Mouse (Mus musculus): Measurements from ENCODE around the gene Cradd. TPM values are rescaled to one million over a fixed set of nuclear protein-coding genes. Genes with fewer than 3 reads are reported as not detected.
A peak's percentile ranks its signal among the peaks of the same experiment; 100 is the strongest.

The Cradd gene
- polyA plus RNA-seq, 3 experiments from 2014 or later = 20.8 to 32.2 (median 28.9) TPM

- no peak for ATAC-seq
Measured at GRCm38 (mm10) chr10:95269151-95269550, 54.8 kb downstream of the Cradd start.

DNA sequence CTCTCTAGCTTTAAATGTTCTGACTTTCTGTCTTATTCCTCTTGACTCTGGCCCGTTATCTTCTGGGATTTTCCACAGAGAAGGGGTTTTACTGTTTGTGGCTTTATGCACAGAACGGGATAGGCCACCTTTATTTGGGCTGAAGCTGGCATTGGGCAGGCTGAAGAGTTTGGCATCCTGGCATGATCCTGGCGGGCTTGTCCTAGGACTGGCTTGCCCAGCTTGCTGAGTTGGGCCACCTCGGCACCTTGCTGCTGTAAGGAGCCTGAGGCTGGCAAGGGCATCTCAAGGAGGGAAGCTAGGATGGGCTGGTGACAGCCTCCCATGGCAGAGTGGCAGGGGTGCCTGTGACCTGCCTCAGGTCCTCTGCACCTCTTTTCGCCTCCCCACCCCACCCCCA, 55.6 kb downstream of the Cradd start:
- no peak for ATAC-seq

- no peak for ATAC-seq
Measured at GRCm38 (mm10) chr10:95266983-95267382, 57.0 kb downstream of the Cradd start.

- peak; percentile 12 for ATAC-seq
Measured at GRCm38 (mm10) chr10:95266041-95266762, 57.7 kb downstream of the Cradd start.

- ATAC-seq = no peak
Measured at GRCm38 (mm10) chr10:95265576-95265975, 58.4 kb downstream of the Cradd start.

DNA sequence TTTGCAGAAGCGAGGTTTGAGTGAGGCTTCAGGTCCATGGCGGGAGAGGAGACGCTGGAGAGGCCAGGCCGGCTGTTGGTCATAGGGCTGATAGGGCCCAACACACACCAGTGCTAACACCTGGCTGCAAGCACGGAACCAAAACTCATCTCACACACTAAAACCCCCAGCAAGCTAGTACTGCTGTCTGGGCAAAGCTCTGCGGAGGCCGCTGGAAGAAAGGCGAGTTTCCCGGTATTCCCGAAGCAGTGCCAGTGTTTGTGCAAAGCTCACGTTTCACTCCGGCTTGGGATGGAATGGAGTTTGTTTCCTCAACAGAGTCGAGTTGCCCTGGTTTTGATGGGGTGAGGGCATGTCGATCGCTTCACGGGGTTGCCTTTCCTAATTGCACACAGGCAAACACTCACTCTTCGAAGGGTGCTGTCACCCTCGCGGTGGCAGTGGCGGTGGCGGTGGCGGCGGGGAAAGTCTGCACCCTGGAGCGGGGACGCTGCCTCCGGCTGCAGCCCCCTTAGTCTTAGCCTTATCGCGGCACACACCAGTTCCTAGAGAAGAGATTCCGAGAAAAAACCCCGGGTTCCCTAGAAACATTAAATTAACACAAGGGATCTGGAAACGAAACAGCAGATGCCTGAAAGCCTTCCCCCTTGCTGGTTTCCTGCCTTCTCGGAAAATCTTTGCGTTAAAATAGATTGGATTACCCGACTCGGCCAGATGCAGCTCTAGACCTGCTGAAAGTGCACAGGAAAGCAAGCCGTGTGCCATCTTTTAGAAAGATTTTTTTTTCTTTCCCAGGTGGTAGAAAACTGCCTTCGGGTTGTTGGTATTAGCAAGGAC, 59.2 kb downstream of the Cradd start:
- ATAC-seq = no peak

DNA sequence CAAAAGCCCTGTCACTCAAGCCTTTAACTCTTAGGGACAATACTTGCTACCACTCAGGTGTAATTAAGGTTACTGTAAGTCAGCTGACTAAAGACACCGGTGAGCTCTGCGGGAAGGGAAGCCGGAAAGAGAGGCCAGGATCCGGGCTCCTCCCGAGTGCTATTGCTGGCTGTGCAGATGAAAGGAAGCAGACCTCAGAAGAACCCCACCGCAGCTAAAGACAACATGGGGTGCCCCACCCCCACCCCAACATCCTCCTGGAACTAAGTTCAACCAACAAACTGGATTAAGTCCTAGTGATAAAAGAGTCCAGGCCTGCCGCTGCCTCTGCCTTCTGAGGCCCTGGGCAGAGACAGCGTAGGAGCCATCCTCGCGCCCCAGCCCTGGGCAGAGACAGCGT, 61.5 kb downstream of the Cradd start:
- peak; percentile 75 for ATAC-seq

GRCm38 (mm10) chr10:95261279-95261678, 62.7 kb downstream of the Cradd start:
- ATAC-seq = peak; percentile 48

- ATAC-seq = no peak
Measured at GRCm38 (mm10) chr10:95260420-95260819, 63.5 kb downstream of the Cradd start.

- no peak for ATAC-seq
Measured at GRCm38 (mm10) chr10:95258471-95259155, 65.3 kb downstream of the Cradd start.

DNA sequence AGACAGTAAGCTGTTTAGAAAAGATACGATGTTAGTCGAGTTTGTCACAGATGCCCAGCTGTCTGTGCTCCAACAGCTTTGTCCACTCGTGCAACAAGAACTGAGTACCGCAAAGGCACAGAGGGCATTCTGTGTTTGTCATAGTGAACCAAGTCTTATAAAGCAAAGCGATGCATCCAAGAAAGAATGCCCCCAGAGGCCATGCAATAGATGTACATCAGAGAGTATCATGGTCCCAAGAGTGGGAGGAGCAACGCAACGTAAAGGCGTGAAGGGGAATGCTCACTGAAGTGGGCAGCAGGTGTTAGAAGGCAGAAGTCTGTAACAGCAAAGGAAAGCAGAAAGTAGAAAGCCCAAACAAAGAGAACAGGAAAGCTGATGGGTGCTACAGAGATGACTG, 66.0 kb downstream of the Cradd start:
- peak; percentile 10 for ATAC-seq

DNA sequence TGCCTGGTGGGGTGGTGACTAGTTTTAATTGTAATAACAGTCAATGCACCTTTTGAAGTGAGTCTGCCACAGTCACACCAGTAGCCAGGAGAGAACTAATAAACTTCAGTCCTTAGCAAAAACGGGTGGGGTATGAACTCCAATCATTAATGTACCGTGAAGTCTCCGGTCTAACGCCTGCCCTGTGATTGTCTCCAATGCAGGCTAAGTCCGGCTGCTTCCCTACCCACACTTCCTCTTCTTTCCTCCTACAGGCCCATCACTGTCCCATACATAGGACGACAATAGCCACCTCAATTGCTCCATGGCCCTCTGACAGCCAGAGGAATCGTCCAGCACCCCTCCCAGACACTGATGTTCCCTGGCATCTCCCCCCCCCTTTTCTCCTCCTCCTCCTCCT, 67.8 kb downstream of the Cradd start:
- ATAC-seq = no peak

- no peak for ATAC-seq
Measured at GRCm38 (mm10) chr10:95255018-95255680, 68.8 kb downstream of the Cradd start.

- ATAC-seq = no peak
Measured at GRCm38 (mm10) chr10:95254453-95255001, 69.4 kb downstream of the Cradd start.

- no peak for ATAC-seq
Measured at GRCm38 (mm10) chr10:95254046-95254445, 69.9 kb downstream of the Cradd start.

DNA sequence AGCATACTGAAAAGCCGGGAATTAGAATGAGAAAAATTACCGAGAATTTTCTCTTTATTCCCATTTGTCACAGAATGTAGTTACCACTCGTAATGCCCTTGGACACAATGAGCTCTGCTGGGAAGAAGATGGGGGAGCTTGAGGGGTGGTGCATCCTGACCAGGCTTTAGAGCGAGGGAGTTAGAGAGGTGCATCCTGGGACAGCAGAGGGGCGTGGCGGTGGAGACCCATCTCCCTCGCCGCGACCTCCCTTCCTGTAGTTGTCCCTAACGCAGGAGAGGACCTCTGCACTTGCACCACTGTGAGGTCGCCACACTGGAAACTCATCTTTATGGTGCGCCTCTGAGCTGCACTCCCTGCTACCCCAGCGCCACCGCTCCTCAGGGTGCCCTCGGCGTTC, 72.3 kb downstream of the Cradd start:
- ATAC-seq = no peak

DNA sequence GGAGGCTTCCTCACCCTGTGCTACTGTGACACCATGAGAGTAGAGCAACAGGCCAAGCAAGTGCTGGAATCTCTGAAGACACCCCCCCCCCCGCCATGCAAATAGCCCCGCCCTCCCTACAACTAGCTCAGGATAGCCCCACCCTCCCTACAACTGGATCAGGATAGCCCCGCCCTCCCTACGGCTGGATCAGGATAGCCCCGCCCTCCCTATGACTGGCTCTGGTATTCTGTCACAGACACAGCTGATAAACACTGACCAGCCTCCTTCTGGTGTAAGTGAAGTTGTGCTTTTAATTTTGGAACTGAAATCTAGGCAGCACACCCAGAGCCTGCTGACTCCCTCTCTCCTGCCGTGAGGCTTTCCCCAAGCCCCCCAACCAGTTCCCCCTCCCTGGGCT, 75.6 kb downstream of the Cradd start:
- ATAC-seq = no peak

- no peak for ATAC-seq
Measured at GRCm38 (mm10) chr10:95246696-95247095, 77.2 kb downstream of the Cradd start.

GRCm38 (mm10) chr10:95245680-95245982, 78.3 kb downstream of the Cradd start:
- no peak for ATAC-seq

GRCm38 (mm10) chr10:95244961-95245679, 78.8 kb downstream of the Cradd start:
- ATAC-seq = no peak

DNA sequence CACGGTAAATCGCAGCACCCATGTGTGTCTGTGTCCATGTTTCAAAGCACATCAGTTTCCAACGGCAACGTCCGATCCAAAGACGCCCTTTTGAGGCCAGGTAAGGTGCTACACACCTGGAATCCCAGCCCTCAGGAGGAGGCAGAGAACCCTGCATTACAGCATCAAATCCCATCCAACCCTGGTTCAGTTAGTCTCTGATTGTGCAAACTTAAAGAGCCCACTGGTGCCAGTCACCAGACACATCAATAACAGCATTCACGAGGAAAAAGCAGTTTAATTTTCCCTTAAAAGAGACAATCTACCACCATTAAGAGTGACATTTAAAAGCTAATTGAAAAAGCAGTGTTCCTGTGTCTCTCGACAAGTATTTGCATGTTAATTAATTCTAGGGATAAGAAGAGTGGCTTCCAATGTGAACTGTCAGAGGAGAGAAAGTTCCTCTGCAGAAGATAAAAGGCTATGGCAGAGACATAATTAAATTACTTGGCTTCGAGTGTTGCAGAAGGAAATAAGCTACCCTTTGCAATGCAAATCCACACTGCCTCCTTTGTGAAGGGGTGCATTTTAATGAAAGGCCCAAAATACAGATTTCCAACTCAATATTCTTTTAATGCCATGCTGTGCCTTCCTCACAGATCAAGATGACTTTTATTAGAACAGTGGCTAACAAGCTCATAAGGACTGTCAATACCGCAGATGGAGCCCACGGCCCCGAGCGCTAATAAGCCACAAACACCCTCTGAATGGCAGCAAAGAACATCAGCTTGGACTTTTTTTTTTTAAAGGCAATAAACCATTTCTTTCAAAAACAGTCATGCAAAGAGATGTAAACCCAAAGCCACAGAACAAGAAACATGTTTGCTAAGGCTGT, 84.5 kb downstream of the Cradd start:
- ATAC-seq = no peak

Data from inflammation-experienced regulatory T-cells, adult 6 months (primary cell).